Mouse (Mus musculus): ENCODE measurements around the gene Kcne1. TPM values are rescaled to one million over a fixed set of nuclear protein-coding genes. Genes with fewer than 3 reads are reported as not detected.
A peak's percentile ranks its signal among the peaks of the same experiment; 100 is the strongest.

Gene Kcne1
- total RNA-seq (2017) = not detected in 2 replicates

- ATAC-seq (replicated peaks; ENCODE audit: low read depth, poor library complexity, severe bottlenecking) = no peak
These were observed at the start of gene Kcne1 for GRCm38 (mm10) chr16:92359229-92359628. Gene Kcne1 (minus strand): TSS chr16:92359468.

DNA sequence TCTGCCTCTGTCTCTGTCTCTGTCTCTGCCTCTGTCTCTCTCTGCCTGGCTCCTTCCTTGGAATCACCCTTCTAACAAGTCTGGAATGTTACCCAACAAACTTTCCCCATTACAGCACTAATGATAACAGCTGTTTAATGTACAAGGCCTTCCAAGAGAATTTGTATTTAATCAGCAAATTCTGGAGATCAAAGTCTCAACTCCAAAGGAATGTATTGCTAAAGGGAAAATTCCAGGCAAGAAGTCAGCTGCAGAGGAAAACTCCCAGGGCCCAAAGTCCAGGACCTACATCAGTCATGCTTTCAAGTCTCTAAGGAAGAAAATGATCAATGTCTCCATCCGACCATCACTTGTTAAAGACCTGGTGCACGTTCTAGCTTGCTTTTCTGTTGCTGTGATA lies 48.6 kb upstream of the Kcne1 start:
- no peak for ATAC-seq (replicated peaks; ENCODE audit: low read depth, poor library complexity, severe bottlenecking)

DNA sequence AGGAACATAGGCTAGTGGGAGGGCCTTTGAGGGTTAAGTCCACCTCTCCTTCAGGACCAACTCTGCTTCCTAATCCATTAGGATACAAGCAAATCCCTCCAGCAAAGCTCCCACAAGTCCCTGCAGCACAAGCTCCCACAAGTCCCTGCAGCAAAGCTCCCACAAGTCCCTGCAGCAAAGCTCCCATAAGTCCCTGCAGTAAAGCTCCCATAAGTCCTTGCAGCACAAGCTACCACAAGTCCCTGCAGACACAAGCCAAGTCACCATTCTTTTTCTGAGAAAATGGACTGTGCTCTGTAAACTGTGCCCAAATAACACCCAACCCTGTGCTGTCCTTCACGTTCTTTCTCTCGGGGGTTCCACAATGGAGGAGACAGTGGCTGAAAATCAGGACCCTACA lies 44.9 kb upstream of the Kcne1 start:
- ATAC-seq (replicated peaks; ENCODE audit: low read depth, poor library complexity, severe bottlenecking) = no peak

GRCm38 (mm10) chr16:92403069-92403468 lies 43.8 kb upstream of the Kcne1 start:
- ATAC-seq (replicated peaks; ENCODE audit: low read depth, poor library complexity, severe bottlenecking) = no peak

DNA sequence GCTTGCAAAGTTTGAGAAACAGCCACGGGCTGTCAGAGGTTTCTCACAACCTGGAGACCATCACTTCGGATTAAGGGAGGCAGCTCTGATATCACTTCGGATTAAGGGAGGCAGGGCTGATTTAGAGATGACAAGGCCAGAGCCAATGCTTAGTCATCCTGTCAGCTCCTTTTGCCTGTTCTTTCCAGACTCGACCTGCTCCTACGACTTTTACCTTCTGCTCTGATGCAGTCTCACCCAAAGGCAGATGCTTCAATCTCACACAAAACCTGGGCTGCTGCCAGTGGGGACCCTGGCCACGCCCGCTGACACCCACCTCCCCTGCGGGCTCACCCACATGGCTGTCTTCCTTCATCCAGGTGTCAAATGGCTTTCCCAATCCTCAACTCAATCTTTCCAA lies 42.9 kb upstream of the Kcne1 start:
- ATAC-seq (replicated peaks; ENCODE audit: low read depth, poor library complexity, severe bottlenecking) = no peak

DNA sequence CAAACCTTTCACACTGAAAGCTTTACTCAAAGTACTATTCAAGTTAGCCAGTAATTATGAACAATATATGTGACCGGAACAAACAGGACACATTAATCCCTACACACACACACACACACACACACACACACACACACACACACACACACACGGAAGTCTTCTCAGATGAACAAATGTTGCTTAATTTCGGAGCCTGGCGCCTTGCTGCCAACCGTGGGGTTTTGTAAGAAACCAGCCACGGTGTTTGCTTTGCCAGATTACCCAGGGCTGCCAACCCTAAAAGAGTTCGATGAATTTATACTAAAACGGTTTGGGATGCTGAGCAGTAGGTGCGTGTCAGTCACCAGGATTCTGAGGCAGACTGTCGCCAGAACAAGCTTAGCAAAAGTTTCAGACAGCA lies 41.9 kb upstream of the Kcne1 start:
- ATAC-seq (replicated peaks; ENCODE audit: low read depth, poor library complexity, severe bottlenecking) = no peak

DNA sequence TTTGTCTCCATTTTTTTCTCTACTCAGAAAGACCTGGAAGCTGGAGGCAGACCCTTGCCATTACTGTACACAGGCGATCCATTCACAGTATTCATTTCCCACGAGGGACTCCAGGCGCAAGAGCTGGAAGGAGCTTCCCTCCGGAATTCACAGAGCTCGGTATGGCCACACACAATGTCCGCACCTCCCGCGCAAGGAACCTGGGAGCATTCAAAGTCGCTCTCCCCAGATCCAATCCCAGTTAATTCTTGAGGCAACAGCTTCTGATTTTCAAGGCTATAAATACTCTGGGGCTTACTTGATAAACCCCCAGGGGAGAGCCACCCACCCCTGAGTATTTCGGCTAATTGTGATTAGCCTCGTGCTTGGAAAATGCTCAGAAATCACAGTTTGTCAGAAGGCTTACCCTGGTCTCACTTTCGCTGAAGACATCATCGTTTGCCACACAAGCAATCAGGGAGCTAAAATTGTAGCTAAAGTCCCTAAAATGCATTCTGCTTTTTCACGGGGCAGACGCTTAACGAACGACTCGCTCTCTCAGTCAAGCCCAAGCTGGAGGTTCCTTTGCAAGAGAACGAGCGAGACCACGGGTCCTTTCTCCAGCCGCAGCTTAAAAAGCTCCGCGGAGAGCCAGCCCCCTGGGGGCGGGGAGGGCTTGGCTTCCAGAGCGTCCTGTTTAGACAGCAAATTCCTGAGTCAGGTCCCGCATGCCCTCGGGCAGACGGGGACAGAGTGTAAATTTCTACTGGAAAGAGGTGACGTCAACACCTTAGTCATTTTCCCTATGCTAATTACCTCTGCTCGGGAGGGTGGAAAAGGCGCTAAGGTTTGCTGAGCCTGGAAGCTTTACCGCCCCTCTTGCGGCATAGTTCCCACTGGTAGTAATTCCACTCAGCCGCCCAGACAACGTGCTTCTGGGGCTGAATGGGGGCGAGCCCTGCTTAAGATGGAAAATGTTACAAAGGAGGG lies 40.5 kb upstream of the Kcne1 start:
- ATAC-seq (replicated peaks; ENCODE audit: low read depth, poor library complexity, severe bottlenecking) = peak; percentile 83

- no peak for ATAC-seq (replicated peaks; ENCODE audit: low read depth, poor library complexity, severe bottlenecking)
These were observed 39.4 kb upstream of the Kcne1 start for GRCm38 (mm10) chr16:92398574-92399118.

GRCm38 (mm10) chr16:92397745-92398573 lies 38.7 kb upstream of the Kcne1 start:
- ATAC-seq (replicated peaks; ENCODE audit: low read depth, poor library complexity, severe bottlenecking) = no peak

DNA sequence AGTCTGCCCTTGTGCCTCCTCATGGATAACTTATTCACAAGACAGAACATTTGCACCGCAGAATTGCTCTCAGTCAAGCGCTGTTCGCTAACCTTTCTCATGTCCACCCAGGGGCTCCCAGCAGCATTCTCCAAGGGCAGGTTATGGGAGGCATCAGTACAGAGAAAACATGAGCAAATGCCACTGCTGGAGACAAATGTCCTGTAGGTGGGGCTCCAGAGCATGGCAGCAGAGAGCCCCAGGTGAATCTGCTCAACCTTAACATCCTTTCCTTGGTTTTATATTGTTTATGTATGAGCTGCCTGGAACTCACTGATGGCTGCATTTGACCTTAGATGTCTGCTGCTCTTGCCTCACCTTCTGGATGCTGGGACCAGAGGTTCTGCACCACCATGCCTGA lies 34.5 kb upstream of the Kcne1 start:
- 0 out of 2 replicates have a peak, but pooled peaks have one; percentile 32 for ATAC-seq (replicated peaks; ENCODE audit: low read depth, poor library complexity, severe bottlenecking)

DNA sequence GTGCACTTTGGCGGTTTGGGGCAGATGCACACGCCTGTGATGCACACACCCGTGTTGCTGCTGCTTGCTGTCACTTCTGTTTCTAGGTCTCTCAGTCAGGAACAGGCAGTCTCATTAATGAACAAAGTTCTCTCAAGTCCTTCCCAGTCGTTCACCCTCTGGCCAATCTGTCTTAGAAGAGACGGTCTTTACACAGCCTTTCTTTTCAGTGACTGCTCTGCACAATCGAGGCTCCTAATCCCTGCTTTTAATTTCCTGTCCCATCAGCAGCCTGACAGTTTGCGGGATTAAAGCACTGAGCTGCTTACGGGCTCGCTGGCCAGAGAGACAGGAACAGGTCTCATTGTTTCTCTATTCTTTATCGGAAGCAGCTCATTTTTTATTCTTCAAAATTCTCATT lies 28.4 kb upstream of the Kcne1 start:
- ATAC-seq (replicated peaks; ENCODE audit: low read depth, poor library complexity, severe bottlenecking) = no peak

GRCm38 (mm10) chr16:92385062-92385461 lies 25.8 kb upstream of the Kcne1 start:
- 0 out of 2 replicates have a peak, but pooled peaks have one; percentile 36 for ATAC-seq (replicated peaks; ENCODE audit: low read depth, poor library complexity, severe bottlenecking)

GRCm38 (mm10) chr16:92383412-92383811 lies 24.1 kb upstream of the Kcne1 start:
- no peak for ATAC-seq (replicated peaks; ENCODE audit: low read depth, poor library complexity, severe bottlenecking)

- ATAC-seq (replicated peaks; ENCODE audit: low read depth, poor library complexity, severe bottlenecking) = no peak
These were observed 23.2 kb upstream of the Kcne1 start for GRCm38 (mm10) chr16:92382508-92382907.

DNA sequence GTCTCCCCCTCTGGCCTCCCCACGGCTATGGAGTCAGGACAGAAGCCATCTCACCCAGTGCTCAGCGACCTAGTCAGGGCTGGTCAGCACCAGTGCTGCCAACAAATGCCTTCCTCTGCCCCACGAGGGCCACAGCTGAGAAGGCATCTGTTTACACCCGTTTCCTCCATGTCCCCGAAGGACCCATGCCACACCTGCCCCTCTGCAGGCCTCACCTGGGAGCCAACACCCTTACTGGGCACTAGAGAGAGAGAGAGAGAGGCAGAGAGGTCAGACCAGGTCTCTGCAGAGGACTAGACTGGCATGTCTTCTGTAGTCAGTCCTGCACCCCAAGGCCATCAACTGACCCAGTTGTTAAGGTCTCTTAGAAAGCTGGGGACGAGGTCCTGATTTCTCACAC lies 21.8 kb upstream of the Kcne1 start:
- ATAC-seq (replicated peaks; ENCODE audit: low read depth, poor library complexity, severe bottlenecking) = no peak

- no peak for ATAC-seq (replicated peaks; ENCODE audit: low read depth, poor library complexity, severe bottlenecking)
These were observed 17.7 kb upstream of the Kcne1 start for GRCm38 (mm10) chr16:92376976-92377375.

DNA sequence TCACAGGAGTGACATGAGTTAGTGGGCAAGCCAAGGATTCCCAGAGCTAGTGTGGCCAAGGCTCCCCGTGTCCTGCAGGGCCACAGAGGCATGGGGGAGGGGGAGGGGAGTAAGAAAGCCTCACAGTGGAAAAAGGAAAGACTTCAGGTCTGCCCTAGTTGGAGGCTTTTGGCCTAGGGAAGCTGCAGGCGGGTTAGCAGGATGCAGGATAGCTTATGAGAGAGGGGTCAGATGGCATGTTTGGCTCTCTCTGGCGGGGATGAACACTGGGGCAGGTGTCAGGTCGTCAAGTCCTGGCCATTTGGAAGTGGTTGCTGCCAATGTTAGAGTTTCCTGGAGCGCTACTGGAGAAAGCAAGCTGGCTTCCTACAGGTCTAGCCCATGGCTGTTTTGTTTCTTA lies 12.4 kb upstream of the Kcne1 start:
- ATAC-seq (replicated peaks; ENCODE audit: low read depth, poor library complexity, severe bottlenecking) = no peak

DNA sequence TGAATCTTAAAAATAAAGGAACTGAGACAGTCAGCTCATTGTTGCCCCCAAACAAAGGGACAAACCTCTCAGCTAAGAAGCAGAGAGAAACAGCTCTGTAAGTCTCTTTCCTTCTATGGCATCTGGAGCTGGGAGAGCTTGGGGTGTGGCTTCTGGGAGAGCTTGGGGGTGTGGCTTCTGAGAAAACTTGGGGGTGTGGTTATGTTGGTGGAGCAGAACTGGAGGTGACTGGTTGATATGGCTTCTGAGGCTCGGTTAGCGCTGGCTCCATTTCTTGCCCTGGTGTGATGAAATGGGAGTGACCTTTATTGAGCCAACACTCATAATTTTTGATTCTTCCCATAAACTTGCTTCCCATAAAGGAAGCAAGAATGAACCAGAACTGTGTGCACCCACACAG lies 10.0 kb upstream of the Kcne1 start:
- peak; percentile 86 for ATAC-seq (replicated peaks; ENCODE audit: low read depth, poor library complexity, severe bottlenecking)

- ATAC-seq (replicated peaks; ENCODE audit: low read depth, poor library complexity, severe bottlenecking) = no peak
These were observed 6.2 kb upstream of the Kcne1 start for GRCm38 (mm10) chr16:92365477-92365876.

DNA sequence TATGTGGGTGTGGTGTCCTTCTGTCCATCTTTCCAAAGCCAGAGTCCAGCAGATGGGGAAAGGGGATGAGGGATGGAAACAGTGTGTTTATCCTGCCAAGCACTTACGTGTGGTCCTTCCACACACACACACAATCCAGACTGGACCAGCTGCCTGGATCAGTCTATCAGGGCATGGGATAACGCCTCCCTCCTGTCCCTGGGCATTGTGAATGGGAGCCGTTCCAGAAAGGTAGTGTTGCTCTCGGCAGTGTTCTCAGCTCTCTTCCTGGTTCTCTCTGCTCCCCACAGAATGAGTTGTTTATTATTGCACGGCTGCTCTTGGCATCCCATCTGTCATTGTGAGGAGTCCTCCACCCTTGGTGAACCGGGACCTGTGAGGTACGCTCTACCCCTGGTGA lies 1.4 kb upstream of the Kcne1 start:
- ATAC-seq (replicated peaks; ENCODE audit: low read depth, poor library complexity, severe bottlenecking) = no peak

GRCm38 (mm10) chr16:92358734-92359133 lies 534 bp downstream of the Kcne1 start:
- ATAC-seq (replicated peaks; ENCODE audit: low read depth, poor library complexity, severe bottlenecking) = no peak
